Mouse (Mus musculus): ENCODE results near the gene Cracr2b. TPM values are rescaled to one million over a fixed set of nuclear protein-coding genes. Genes with fewer than 3 reads are reported as not detected.
A peak's percentile ranks its signal among the peaks of the same experiment; 100 is the strongest.

The Cracr2b gene
- total and polyA plus RNA-seq, 2 experiments from 2014 or later = 6.7 to 7.2 TPM

DNA sequence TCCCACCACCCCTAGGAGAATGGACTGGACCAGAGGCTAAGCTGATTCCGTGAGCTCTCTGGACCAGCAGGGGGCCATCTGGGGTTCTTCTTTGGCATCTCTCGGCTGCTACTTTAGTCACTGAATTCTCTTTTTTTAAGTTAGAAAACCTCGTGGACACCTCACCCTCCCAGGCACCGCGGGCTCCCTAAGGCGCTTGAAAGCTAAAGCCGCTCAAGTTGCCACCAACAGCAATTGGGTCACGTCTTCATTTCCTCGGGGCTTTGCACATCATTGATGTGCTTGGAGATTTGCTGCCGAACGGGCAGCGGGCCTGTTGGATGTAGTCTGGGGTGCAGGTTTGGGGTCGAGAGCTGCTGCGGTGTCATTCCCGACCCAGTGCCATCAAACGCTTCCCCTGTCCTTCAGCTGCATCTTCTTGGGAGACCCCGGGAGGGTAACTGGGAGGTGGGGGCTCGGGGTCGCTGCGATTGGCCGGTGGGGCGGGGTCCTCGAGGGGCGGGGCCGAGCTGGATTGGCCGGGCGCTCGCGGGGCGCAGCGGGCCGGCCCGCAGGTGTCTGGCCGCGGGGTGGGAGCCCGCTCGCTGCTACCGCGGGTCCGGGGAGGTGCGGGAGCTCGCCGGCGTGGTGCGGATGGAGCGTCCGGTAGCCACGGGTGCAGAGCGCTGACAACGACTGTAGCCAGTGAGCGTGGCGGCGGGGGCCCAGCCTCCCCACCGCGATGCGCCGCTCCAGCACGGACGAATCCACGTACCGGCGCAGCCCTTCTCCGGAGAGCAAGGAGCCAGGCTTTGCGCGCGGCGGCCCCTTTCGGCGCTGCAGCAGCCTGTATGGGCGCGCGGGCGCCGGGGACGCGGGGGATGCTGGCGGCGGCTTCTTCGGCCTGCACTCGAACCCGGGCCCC is 20.9 kb downstream of the Cracr2b start:
- TF ChIP-seq CTCF (IDR thresholded peaks at IDR 0.05; ENCODE audit: low read depth) = peak; percentile 40
- Histone ChIP-seq H3K9me3 (ENCODE audit: low read length) (no peaks in the 10 kb centered on the region), H3K27ac (ENCODE audit: low read depth, low read length) (peak overlapping the region; percentile 59), H3K27me3 (ENCODE audit: insufficient read depth, low read length) (no peaks in the 10 kb centered on the region; the same call in 1 of the 2 replicates), H3K4me2 (ENCODE audit: low read depth) (peak overlapping the region; percentile 94), H3K4me1 (ENCODE audit: insufficient read depth) (0 out of 2 replicates have a peak, but pooled peaks cover 4% of the 10 kb centered on the region), H3K4me3 (ENCODE audit: low read depth, low read length) (peak overlapping the region; percentile 60), H3K9ac (peak overlapping the region; percentile 72), H3K36me3 (ENCODE audit: insufficient read depth) (no peaks in the 10 kb centered on the region)
- WGBS = 1% methylated on average over 66 of the region's 81 CpGs
- peak; percentile 65 for DNase-seq
- ATAC-seq = peak; percentile 65

DNA sequence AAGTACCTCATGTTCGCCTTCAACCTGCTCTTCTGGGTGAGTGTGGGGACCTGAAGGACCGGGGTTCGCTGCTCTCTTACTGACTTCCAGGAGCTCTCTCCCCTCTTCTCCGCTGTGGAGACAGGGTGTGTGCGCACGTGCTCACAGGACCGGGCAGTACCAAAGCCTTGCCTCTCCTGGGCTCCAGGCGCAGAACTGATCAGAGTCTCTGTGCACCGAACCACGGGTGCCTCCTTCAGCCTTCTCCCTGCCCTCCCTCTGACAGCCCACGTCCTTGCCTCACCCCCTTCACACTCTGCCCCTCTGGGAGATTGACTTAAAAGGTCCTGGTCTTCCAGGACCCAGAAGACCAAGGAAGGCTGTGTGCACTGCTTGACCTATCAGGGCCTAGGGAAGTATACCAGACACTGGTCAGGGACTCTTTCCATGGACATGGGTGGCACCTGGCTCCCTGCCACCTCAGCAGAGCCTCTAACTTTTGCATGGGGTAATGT is 21.7 kb downstream of the Cracr2b start:
- Histone ChIP-seq H3K27ac (ENCODE audit: low read depth, low read length) (peak overlapping the region; percentile 59; the same call in 1 of the 2 replicates), H3K4me3 (ENCODE audit: low read depth, low read length) (peak overlapping the region; percentile 60), H3K9ac (peak overlapping the region; percentile 72), H3K4me2 (ENCODE audit: low read depth) (peak overlapping the region; percentile 94), H3K9me3 (ENCODE audit: low read length) (no peaks in the 10 kb centered on the region), H3K27me3 (ENCODE audit: insufficient read depth, low read length) (no peaks in the 10 kb centered on the region; the same call in 1 of the 2 replicates), H3K36me3 (ENCODE audit: insufficient read depth) (no peaks in the 10 kb centered on the region), H3K4me1 (ENCODE audit: insufficient read depth) (0 out of 2 replicates have a peak, but pooled peaks cover 4% of the 10 kb centered on the region)
- 6% methylated on average over 11 of the region's 11 CpGs for WGBS
- ATAC-seq (no peak; the same call in none of the 2 replicates), DNase-seq (no peak)
- TF ChIP-seq CTCF (IDR thresholded peaks at IDR 0.05; ENCODE audit: low read depth) = no peak

GRCm38 (mm10) chr7:141483114-141483653 is 22.3 kb downstream of the Cracr2b start:
- Histone ChIP-seq H3K27me3 (ENCODE audit: insufficient read depth, low read length) (no peaks in the 10 kb centered on the region; the same call in 1 of the 2 replicates), H3K4me1 (ENCODE audit: insufficient read depth) (0 out of 2 replicates have a peak, but pooled peaks cover 4% of the 10 kb centered on the region), H3K9me3 (ENCODE audit: low read length) (no peaks in the 10 kb centered on the region), H3K9ac (no peak overlapping the region), H3K4me3 (ENCODE audit: low read depth, low read length) (peak overlapping the region; percentile 60; the same call in 1 of the 2 replicates), H3K4me2 (ENCODE audit: low read depth) (peak overlapping the region; percentile 94), H3K27ac (ENCODE audit: low read depth, low read length) (no peak overlapping the region), H3K36me3 (ENCODE audit: insufficient read depth) (no peaks in the 10 kb centered on the region)
- DNase-seq (no peak), ATAC-seq (no peak)
- 76% methylated on average over 6 of the region's 6 CpGs for WGBS
- TF ChIP-seq CTCF (IDR thresholded peaks at IDR 0.05; ENCODE audit: low read depth) = no peak

GRCm38 (mm10) chr7:141484186-141485120 is 23.6 kb downstream of the Cracr2b start:
- 0 out of 2 replicates have a peak, but pooled peaks cover 4% of the 10 kb centered on the region for H3K4me1 ChIP-seq (ENCODE audit: insufficient read depth)
- TF ChIP-seq CTCF (IDR thresholded peaks at IDR 0.05; ENCODE audit: low read depth) = no peak
- no peak overlapping the region for H3K4me2 ChIP-seq (ENCODE audit: low read depth)
- no peaks in the 10 kb centered on the region; the same call in 1 of the 2 replicates for H3K27me3 ChIP-seq (ENCODE audit: insufficient read depth, low read length)
- no peak overlapping the region for H3K9ac ChIP-seq
- no peak for DNase-seq
- WGBS = 75% methylated on average over 5 of the region's 5 CpGs
- ATAC-seq = no peak
- H3K36me3 ChIP-seq (ENCODE audit: insufficient read depth) = no peaks in the 10 kb centered on the region
- H3K4me3 ChIP-seq (ENCODE audit: low read depth, low read length) = no peak overlapping the region
- no peak overlapping the region for H3K27ac ChIP-seq (ENCODE audit: low read depth, low read length)
- no peaks in the 10 kb centered on the region for H3K9me3 ChIP-seq (ENCODE audit: low read length)

DNA sequence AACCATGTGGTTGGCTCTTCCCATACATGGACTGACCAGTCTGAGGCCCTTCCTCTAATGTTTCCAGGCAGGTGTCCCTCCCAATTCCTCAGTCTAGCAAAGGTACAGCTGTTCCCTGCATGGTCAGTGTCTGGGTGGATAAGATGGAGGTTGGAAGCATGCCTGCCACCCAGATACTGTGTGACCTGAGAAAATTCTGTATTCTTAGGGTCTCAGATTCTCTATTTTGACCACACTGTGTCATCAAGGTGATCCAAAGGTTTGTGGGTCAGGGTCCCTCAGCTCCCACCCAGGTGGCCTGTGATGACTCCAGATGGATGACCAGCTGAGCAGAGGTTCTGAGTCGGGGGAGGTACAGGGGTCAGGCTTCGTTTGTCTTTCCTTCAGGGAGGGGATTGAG is 24.3 kb downstream of the Cracr2b start:
- Histone ChIP-seq H3K4me2 (ENCODE audit: low read depth) (no peak overlapping the region), H3K36me3 (ENCODE audit: insufficient read depth) (no peaks in the 10 kb centered on the region), H3K4me3 (ENCODE audit: low read depth, low read length) (no peak overlapping the region), H3K9me3 (ENCODE audit: low read length) (no peaks in the 10 kb centered on the region), H3K4me1 (ENCODE audit: insufficient read depth) (0 out of 2 replicates have a peak, but pooled peaks cover 4% of the 10 kb centered on the region), H3K9ac (no peak overlapping the region), H3K27me3 (ENCODE audit: insufficient read depth, low read length) (no peaks in the 10 kb centered on the region; the same call in 1 of the 2 replicates), H3K27ac (ENCODE audit: low read depth, low read length) (no peak overlapping the region)
- DNase-seq (no peak), ATAC-seq (no peak)
- no peak for TF ChIP-seq CTCF (IDR thresholded peaks at IDR 0.05; ENCODE audit: low read depth)
- 73% methylated on average over 2 of the region's 2 CpGs for WGBS

DNA sequence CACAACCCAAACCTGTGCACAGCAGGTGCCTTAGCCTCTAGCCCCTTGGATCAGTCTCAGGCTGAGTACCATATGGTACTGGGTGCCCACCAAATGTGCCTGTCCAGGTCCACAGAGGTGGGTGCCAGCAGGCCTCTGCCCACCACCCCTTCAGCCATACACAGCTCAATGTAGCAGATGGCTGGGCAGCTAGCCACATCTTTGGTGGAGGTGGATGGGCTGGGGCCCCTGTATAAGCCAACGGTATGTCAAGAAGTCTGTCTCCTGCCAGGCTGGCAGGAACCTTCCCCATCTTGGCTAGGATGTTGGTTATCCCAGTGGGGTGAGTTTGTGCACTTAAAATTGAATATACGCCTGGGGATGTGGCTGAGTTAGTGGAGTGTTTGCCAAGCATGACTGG is 24.7 kb downstream of the Cracr2b start:
- WGBS = 54% methylated on average over 2 of the region's 2 CpGs
- Histone ChIP-seq H3K4me1 (ENCODE audit: insufficient read depth) (0 out of 2 replicates have a peak, but pooled peaks cover 4% of the 10 kb centered on the region), H3K36me3 (ENCODE audit: insufficient read depth) (no peaks in the 10 kb centered on the region), H3K4me2 (ENCODE audit: low read depth) (no peak overlapping the region), H3K27me3 (ENCODE audit: insufficient read depth, low read length) (no peaks in the 10 kb centered on the region), H3K9ac (no peak overlapping the region), H3K4me3 (ENCODE audit: low read depth, low read length) (no peak overlapping the region), H3K9me3 (ENCODE audit: low read length) (no peaks in the 10 kb centered on the region), H3K27ac (ENCODE audit: low read depth, low read length) (no peak overlapping the region)
- TF ChIP-seq CTCF (IDR thresholded peaks at IDR 0.05; ENCODE audit: low read depth) = no peak
- ATAC-seq = no peak
- no peak for DNase-seq
